Mouse (Mus musculus): ENCODE results near the gene Zfp1. TPM values are rescaled to one million over a fixed set of nuclear protein-coding genes. Genes with fewer than 3 reads are reported as not detected.

Zfp1 gene
- polyA plus RNA-seq, 1 experiment: 7.0 TPM

DNA sequence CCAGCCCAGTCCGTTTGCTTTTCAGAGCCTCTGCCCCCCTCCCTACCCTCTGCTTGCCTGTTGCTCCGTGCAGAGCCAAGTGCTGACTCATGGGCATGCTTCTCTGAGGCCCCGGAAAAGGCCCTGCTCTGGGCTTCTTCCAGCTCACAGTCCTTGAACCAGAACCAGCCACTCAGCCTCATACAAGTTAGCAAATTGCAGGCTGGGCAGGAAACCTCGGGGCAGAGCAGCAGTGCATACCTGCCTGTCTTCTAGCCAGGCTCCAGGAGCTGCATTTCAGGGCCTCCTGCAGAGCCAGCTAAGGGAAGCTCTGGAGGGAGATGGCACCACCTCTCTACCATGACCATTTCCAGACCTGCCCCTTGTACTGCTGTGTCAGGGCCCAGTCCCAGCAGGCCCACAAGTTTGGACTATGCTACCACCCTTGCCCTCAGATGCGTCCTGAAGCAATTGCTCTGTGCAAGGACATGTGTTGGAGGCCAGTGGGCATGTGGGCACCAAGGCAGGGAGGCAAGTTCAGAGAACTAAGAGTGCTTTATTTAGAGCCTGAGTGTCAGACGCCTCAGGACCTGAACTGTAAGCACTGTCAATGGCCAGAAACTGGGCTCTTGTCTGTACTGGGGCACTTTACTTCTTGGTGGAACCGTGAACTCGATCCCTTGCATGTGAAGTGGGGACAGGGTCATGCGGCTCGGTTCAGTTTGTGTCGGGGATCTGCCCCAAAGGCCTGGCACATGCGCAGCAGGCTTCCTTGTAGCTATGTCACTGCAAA, 18.9 kb upstream of the Zfp1 start:
- TF ChIP-seq CTCF (IDR thresholded peaks at IDR 0.05; ENCODE audit: low read depth, low read length): no peak
- TF ChIP-seq POLR2A (IDR thresholded peaks at IDR 0.05; ENCODE audit: borderline replicate concordance, low read depth, low read length): no peak
- Histone ChIP-seq H3K4me3 (ENCODE audit: insufficient read depth, low read length) (no peak overlapping the region), H3K27ac (ENCODE audit: insufficient read depth, low read depth, low read length) (peak overlapping the region; percentile 48), H3K4me1 (ENCODE audit: control insufficient read depth, insufficient read depth, low read length) (peaks cover 64% of the 10 kb centered on the region)

DNA sequence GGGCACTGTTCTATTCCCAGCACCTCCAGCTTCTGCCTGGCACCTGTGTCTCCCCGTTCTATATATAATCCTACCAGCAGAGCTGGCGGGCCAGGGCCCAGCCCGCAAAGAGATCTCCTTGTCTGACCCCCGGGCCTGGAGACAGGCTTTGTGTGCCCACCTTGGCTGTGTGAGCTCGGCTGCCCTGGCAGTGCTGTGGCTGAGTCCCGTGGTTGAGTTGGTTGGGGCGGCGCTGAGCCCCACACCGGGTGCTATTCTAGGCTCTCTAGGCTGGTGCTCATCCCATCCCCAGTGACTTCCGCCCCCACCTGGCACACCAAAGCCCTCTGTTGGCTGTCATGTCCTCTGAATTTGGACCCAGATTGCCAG, 18.4 kb upstream of the Zfp1 start:
- TF ChIP-seq POLR2A (IDR thresholded peaks at IDR 0.05; ENCODE audit: borderline replicate concordance, low read depth, low read length) (no peak), CTCF (IDR thresholded peaks at IDR 0.05; ENCODE audit: low read depth, low read length) (no peak)
- Histone ChIP-seq H3K27ac (ENCODE audit: insufficient read depth, low read depth, low read length) (peak overlapping the region; percentile 48; the same call in 1 of the 2 replicates), H3K4me3 (ENCODE audit: insufficient read depth, low read length) (no peak overlapping the region), H3K4me1 (ENCODE audit: control insufficient read depth, insufficient read depth, low read length) (peaks cover 58% of the 10 kb centered on the region)

DNA sequence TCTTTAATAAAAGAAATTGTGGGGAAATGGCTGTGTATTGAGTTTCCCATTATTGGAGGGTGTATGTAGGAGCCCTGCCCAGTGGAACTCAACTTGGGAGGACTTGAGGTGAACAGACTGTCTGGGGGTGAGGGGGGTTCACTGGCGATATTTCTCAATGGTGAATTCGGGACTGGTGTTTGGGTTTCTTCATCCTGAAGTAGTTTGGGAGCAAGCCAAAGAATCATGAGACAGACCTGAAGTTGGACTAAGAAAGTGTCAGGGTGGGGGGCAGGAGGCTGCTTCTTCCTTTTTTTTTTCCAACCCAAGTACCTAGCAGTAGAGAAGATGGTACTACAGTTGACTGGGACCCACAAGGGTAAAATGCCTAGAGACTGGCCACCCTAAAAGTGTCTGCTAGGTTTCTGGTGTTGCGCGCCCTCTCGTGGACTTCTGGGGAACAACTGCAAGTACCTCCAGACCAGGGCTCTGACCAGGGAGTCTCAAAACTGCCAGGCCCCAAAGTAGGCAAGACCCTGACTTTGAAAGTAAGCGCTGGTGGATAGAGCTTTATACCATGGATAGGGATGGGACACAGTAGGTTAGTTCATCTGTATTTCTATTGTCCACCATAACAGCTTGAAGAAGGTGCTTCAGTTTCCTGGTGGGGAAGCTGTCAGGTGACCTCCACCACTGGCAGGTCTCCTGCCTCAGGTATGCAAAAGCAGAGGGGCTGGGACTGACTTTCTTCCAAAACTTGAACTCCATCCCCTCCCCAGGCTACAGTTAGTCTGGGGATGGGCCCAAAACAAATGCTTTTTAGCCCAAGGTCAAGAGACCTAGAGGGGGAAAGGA, 17.3 kb upstream of the Zfp1 start:
- Histone ChIP-seq H3K4me3 (ENCODE audit: insufficient read depth, low read length) (no peak overlapping the region), H3K4me1 (ENCODE audit: control insufficient read depth, insufficient read depth, low read length) (peaks cover 51% of the 10 kb centered on the region), H3K27ac (ENCODE audit: insufficient read depth, low read depth, low read length) (no peak overlapping the region)
- TF ChIP-seq POLR2A (IDR thresholded peaks at IDR 0.05; ENCODE audit: borderline replicate concordance, low read depth, low read length): no peak
- TF ChIP-seq CTCF (IDR thresholded peaks at IDR 0.05; ENCODE audit: low read depth, low read length): peak; percentile 72

DNA sequence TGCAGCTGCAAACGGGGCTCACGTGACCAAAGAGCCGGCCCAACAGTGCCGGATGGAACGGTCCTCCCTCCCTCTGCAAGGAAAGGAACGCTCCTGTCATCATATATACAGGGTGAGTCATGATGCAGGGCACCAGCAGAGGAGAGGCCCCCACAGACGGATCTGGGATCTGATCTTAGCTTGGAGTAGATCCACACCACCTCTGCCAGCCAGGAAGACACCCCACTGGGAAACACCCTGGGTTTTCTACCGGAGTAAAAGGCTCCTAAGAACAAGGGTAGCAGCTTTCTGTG, 16.7 kb upstream of the Zfp1 start:
- Histone ChIP-seq H3K27ac (ENCODE audit: insufficient read depth, low read depth, low read length) (no peak overlapping the region), H3K4me3 (ENCODE audit: insufficient read depth, low read length) (no peak overlapping the region), H3K4me1 (ENCODE audit: control insufficient read depth, insufficient read depth, low read length) (peaks cover 46% of the 10 kb centered on the region)
- TF ChIP-seq CTCF (IDR thresholded peaks at IDR 0.05; ENCODE audit: low read depth, low read length) (no peak), POLR2A (IDR thresholded peaks at IDR 0.05; ENCODE audit: borderline replicate concordance, low read depth, low read length) (no peak)

DNA sequence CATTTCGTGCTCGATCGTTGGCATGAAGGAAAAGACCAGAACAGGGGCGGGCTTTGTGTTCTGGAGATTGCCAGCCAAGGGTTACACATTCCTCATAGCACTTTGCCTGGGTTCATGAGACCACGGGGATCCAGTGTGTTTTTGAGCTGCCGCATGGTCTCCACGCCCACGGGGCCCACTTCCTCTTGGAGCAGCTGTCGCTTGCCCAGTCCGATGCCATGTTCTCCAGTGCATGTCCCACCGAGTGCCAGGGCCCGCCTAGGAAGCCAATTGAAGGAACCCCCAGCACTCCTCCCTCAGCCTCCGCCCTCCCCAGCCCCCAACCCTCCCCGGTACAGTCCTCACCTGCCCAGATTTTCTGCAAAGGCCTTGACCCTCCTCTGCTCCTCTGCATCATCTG, 16.3 kb upstream of the Zfp1 start:
- Histone ChIP-seq H3K4me3 (ENCODE audit: insufficient read depth, low read length) (no peak overlapping the region), H3K27ac (ENCODE audit: insufficient read depth, low read depth, low read length) (no peak overlapping the region), H3K4me1 (ENCODE audit: control insufficient read depth, insufficient read depth, low read length) (peaks cover 42% of the 10 kb centered on the region)
- TF ChIP-seq POLR2A (IDR thresholded peaks at IDR 0.05; ENCODE audit: borderline replicate concordance, low read depth, low read length): no peak
- TF ChIP-seq CTCF (IDR thresholded peaks at IDR 0.05; ENCODE audit: low read depth, low read length): no peak

DNA sequence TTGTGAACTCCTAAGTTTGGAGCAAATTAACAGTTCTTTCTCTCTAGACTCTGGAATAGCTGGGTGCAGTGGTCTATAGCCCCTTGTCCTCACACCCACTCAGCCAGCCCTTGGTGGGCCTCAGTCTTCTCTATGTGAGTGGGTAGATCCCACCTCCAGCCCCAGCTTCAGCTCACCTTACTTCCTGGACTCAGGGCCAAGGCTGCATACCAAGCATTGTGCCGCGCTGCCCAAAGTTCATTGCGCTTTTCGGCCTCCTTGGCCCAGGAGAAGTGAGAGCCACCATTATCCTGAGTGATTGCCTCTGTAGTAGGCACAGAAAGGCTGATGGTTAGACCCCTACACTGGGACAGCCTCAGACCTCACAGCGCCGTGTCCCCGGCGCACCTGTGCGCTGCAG, 15.3 kb upstream of the Zfp1 start:
- Histone ChIP-seq H3K4me1 (ENCODE audit: control insufficient read depth, insufficient read depth, low read length) (peaks cover 34% of the 10 kb centered on the region), H3K4me3 (ENCODE audit: insufficient read depth, low read length) (no peak overlapping the region), H3K27ac (ENCODE audit: insufficient read depth, low read depth, low read length) (no peak overlapping the region)
- TF ChIP-seq CTCF (IDR thresholded peaks at IDR 0.05; ENCODE audit: low read depth, low read length) (no peak), POLR2A (IDR thresholded peaks at IDR 0.05; ENCODE audit: borderline replicate concordance, low read depth, low read length) (no peak)

DNA sequence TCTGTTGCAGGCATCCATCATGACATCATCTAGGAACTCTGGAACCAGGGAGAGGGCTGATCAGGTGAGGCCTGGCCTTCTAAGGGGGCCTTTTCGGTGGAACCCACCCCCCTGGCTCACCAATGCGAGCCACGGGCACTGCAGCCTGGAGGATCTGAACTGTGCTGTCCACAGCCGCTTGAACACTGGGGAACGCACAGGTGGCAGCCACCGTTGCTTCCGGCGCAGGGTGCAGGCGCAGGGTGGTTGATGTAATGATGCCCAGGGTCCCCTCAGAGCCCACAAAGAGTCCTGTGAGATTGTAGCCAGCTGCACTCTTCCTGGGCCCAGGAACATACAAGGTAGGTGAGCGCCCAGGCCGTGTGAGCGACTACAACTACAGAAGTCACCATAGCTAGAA, 14.8 kb upstream of the Zfp1 start:
- peaks cover 30% of the 10 kb centered on the region for H3K4me1 ChIP-seq (ENCODE audit: control insufficient read depth, insufficient read depth, low read length)
- no peak overlapping the region for H3K27ac ChIP-seq (ENCODE audit: insufficient read depth, low read depth, low read length)
- no peak overlapping the region for H3K4me3 ChIP-seq (ENCODE audit: insufficient read depth, low read length)
- TF ChIP-seq CTCF (IDR thresholded peaks at IDR 0.05; ENCODE audit: low read depth, low read length): no peak
- no peak for TF ChIP-seq POLR2A (IDR thresholded peaks at IDR 0.05; ENCODE audit: borderline replicate concordance, low read depth, low read length)

DNA sequence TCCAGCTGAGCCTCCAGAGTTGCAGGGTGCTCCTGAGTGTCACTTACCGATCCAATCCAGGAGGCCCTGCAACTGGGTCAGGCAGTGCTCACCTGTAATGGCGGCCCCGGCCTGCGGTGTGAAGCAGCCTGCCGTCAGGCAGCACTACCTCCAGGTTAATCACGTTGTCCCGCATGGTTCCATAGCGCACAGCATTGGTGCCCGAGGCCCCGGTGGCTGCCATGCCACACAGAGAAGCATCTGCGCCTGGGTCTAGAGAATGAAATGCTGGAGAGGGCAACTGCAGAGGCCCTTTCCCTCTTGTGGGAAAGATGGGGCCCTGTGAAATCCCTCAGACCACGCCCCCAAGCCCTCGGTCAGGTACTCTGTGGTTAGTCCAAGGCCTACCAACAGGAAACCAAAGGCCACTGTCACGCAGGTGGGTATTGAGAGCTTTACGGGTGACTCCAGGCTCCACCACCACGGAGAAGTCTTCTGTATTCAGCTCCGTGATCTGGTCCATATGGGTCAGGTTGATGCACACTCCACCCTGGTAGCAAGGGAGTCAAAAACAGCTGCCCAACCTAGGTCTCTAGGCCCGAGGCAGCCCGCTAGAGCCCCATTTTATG, 14.2 kb upstream of the Zfp1 start:
- Histone ChIP-seq H3K27ac (ENCODE audit: insufficient read depth, low read depth, low read length) (no peak overlapping the region), H3K4me3 (ENCODE audit: insufficient read depth, low read length) (no peak overlapping the region), H3K4me1 (ENCODE audit: control insufficient read depth, insufficient read depth, low read length) (peaks cover 27% of the 10 kb centered on the region)
- TF ChIP-seq CTCF (IDR thresholded peaks at IDR 0.05; ENCODE audit: low read depth, low read length): no peak
- TF ChIP-seq POLR2A (IDR thresholded peaks at IDR 0.05; ENCODE audit: borderline replicate concordance, low read depth, low read length): no peak

DNA sequence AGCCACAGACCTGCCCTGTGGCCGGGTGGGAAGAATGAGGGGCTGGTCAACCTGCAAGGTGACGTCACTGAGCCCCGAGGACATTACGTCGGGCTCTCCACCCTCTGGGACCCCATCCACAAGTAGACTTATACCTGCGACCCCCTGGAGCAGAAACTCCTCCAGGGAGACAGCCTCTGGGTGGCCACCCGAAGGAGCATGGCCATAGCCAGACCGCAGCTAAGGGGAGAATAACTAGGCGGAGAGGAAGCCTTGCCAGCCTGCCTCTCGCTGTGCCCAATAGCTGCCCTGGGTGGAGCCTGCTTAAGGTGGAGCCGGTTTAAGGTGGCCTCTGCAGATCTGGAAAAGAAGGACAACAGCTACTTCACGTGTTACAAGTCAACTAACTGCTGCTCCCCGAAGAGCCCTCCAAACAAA, 13.1 kb upstream of the Zfp1 start, which contains the start of gene Ldhd:
Gene Ldhd, minus strand, starts transcription at position 270 of the 417 bp plus-strand sequence.
- Histone ChIP-seq H3K4me3 (ENCODE audit: insufficient read depth, low read length) (no peak within 1 kb of the TSS), H3K27ac (ENCODE audit: insufficient read depth, low read depth, low read length) (no peak within 1 kb of the TSS), H3K4me1 (ENCODE audit: control insufficient read depth, insufficient read depth, low read length) (peaks cover 16% of the 10 kb centered on the region)
- TF ChIP-seq POLR2A (IDR thresholded peaks at IDR 0.05; ENCODE audit: borderline replicate concordance, low read depth, low read length) (no peak), CTCF (IDR thresholded peaks at IDR 0.05; ENCODE audit: low read depth, low read length) (no peak)

DNA sequence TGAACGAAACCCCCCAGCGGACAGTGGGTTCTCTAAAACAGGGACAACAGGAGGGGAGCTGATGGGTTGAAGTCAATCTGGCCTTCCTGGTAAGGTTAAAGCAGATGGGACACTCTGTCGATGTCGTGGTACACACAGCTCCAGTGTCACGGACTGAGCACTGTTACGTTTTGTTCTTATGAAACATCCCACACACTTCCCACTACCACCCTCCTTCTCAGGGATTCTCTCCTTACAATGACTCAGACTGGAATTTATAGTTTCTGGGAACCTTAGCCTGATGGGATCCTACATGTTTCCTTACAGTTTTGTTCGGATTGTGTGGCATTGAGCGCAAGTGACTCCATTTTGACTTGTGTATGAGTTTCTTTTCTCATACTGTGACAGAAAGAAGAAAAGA, 11.6 kb upstream of the Zfp1 start:
- TF ChIP-seq CTCF (IDR thresholded peaks at IDR 0.05; ENCODE audit: low read depth, low read length) (no peak), POLR2A (IDR thresholded peaks at IDR 0.05; ENCODE audit: borderline replicate concordance, low read depth, low read length) (no peak)
- peaks cover 9% of the 10 kb centered on the region for H3K4me1 ChIP-seq (ENCODE audit: control insufficient read depth, insufficient read depth, low read length)
- H3K27ac ChIP-seq (ENCODE audit: insufficient read depth, low read depth, low read length): no peak overlapping the region
- no peak overlapping the region for H3K4me3 ChIP-seq (ENCODE audit: insufficient read depth, low read length)

Data from bone marrow macrophage, adult 2 months (primary cell).